Mouse (Mus musculus): ENCODE results near the gene Prdm16. TPM values are rescaled to one million over a fixed set of nuclear protein-coding genes. Genes with fewer than 3 reads are reported as not detected.

The Prdm16 gene
- polyA plus RNA-seq, 1 experiment: 6.0 TPM

DNA sequence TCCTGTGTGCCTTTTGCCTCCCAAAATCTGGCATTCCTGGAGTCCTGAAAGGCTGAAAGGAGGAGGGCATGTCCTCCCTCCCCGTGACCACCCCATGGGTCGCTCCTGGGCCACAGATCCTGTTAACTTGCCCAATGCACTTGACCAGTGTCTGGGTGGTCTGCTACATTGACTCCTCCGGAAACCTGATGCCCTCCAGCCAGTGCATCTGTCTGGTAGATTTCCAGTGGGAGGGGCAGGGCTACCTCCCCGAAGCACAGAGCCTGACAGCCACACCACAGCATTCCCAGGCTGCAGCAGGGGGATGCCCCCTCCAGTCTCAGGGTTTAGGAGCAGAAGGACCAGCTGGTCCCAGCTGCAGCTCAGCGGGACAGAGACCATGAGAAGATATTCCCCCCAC is 15.8 kb upstream of the Prdm16 start:
- no peak overlapping the region for H3K27ac ChIP-seq (ENCODE audit: insufficient read depth, low read length)
- no peaks in the 10 kb centered on the region for H3K27me3 ChIP-seq (ENCODE audit: control insufficient read depth, insufficient read depth, low read length)
- no peak for TF ChIP-seq POLR2A (IDR thresholded peaks at IDR 0.05; ENCODE audit: borderline replicate concordance, insufficient read depth, low read length)
- TF ChIP-seq CTCF (IDR thresholded peaks at IDR 0.05; ENCODE audit: borderline replicate concordance, insufficient read depth, low read depth, low read length): no peak
- DNase-seq: no peak
- H3K4me3 ChIP-seq (replicated peaks; ENCODE audit: insufficient read depth, low read depth, low read length): no peak overlapping the region
- WGBS: 9% methylated on average over 5 of the region's 5 CpGs
- H3K4me1 ChIP-seq (ENCODE audit: control insufficient read depth, insufficient read depth, low read length): no peaks in the 10 kb centered on the region

DNA sequence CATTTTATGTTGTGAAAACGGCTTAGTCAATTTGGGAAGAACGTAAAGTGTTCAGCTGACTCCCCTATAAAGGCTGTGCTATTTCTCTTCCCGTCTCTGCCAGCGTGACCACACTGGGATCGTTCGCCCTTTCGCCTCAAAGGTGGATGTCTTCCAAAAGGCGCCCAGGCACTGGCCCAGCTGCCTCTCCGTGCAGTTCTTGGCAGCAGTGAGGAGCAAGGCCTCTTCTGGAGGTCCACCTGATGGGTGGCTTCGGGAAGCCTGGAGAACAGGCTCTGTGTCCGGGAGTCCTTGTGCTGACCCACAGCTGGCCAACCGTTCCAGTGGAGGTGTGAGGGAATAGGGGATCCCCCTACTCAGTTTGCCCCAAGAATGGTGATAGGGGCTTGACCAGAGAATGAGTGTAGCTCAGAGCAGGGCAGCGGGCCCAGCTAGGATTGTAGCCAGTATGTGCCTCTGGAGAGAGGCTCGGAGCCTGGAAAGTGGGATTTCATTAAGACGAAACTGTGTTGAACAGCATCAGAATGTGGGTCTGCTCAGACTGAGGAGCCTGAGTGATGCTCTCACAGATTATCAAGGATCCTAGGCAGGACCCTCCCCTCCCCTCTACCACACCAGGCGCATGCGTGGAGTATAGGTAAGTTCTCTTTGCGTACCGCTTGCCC is 12.5 kb upstream of the Prdm16 start:
- Histone ChIP-seq H3K4me3 (replicated peaks; ENCODE audit: insufficient read depth, low read depth, low read length) (no peak overlapping the region), H3K27me3 (ENCODE audit: control insufficient read depth, insufficient read depth, low read length) (no peaks in the 10 kb centered on the region; the same call in 1 of the 2 replicates), H3K27ac (ENCODE audit: insufficient read depth, low read length) (no peak overlapping the region), H3K4me1 (ENCODE audit: control insufficient read depth, insufficient read depth, low read length) (no peaks in the 10 kb centered on the region)
- DNase-seq: peak in 1 of 2 experiments; percentile 11
- WGBS: 29% methylated on average over 19 of the region's 19 CpGs
- TF ChIP-seq CTCF (IDR thresholded peaks at IDR 0.05; ENCODE audit: borderline replicate concordance, insufficient read depth, low read depth, low read length) (no peak), POLR2A (IDR thresholded peaks at IDR 0.05; ENCODE audit: borderline replicate concordance, insufficient read depth, low read length) (no peak)

DNA sequence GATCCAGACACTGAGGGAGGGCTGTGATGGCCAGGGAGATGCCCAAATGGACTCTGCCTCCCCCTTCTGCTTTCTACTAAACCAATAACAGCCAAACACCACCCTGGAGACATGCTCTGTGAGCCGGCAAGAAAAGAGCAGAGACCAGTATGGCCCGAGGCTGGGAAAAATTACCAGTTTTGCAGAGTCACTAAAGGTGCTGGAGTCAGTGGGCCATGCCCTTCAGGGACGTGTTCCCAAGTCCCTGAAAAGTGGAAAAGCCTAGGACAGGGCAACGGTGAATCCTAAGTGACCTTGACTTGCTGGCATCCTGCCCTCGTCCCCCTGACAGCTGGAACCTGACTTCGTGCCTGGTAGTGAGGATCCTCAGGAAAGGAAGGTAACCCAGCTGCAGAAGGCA is 5.8 kb upstream of the Prdm16 start:
- Histone ChIP-seq H3K27me3 (ENCODE audit: control insufficient read depth, insufficient read depth, low read length) (peaks cover 2% of the 10 kb centered on the region; the same call in 1 of the 2 replicates), H3K4me3 (replicated peaks; ENCODE audit: insufficient read depth, low read depth, low read length) (no peak overlapping the region), H3K4me1 (ENCODE audit: control insufficient read depth, insufficient read depth, low read length) (no peaks in the 10 kb centered on the region), H3K27ac (ENCODE audit: insufficient read depth, low read length) (no peak overlapping the region)
- TF ChIP-seq POLR2A (IDR thresholded peaks at IDR 0.05; ENCODE audit: borderline replicate concordance, insufficient read depth, low read length): no peak
- no peak for TF ChIP-seq CTCF (IDR thresholded peaks at IDR 0.05; ENCODE audit: borderline replicate concordance, insufficient read depth, low read depth, low read length)
- DNase-seq: no peak
- 4% methylated on average over 6 of the region's 6 CpGs for WGBS

DNA sequence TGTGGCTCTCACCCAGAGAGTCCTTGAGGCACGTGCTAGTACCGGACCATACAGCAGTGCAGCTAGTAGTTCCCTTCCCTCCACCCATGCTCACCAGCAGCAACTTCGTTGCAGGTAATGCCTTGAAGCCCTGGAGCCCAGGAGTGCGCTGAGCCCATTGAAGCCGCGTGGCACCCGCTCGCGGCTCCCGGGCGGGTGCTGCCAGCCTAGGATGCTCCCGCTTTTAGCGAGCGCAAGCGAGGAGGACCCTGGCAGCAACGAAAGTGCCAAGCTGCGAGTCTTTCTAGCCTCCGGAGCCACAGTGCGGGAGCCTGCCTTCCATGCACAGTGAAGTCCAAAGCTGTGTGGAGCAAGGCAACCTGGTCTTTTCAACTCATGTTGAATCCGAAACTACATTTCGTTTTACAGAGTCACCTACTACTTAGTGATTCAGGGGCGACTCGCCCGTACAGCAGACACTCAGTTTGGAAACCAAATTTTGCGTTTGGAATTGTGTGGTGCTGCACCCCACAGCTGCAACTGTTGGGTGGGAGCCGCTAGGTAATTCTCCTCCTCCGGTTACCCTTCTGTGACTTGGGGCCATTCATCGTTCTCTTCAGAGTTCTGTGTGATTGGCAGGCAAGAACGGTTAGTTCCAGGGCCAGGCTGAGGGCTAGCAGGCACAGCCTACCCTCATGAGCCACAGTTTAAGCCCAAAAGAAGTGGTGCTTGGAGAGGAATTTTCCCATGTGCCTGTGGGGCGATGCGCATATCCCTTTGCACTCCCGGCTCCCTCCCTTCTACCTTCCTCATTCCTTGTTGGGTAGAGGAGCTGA is 4.8 kb upstream of the Prdm16 start:
- H3K27me3 ChIP-seq (ENCODE audit: control insufficient read depth, insufficient read depth, low read length): peaks cover 2% of the 10 kb centered on the region; the same call in 1 of the 2 replicates
- WGBS: 5% methylated on average over 32 of the region's 32 CpGs
- no peak for DNase-seq
- H3K27ac ChIP-seq (ENCODE audit: insufficient read depth, low read length): no peak overlapping the region
- H3K4me3 ChIP-seq (replicated peaks; ENCODE audit: insufficient read depth, low read depth, low read length): no peak overlapping the region
- no peaks in the 10 kb centered on the region for H3K4me1 ChIP-seq (ENCODE audit: control insufficient read depth, insufficient read depth, low read length)
- no peak for TF ChIP-seq POLR2A (IDR thresholded peaks at IDR 0.05; ENCODE audit: borderline replicate concordance, insufficient read depth, low read length)
- no peak for TF ChIP-seq CTCF (IDR thresholded peaks at IDR 0.05; ENCODE audit: borderline replicate concordance, insufficient read depth, low read depth, low read length)

DNA sequence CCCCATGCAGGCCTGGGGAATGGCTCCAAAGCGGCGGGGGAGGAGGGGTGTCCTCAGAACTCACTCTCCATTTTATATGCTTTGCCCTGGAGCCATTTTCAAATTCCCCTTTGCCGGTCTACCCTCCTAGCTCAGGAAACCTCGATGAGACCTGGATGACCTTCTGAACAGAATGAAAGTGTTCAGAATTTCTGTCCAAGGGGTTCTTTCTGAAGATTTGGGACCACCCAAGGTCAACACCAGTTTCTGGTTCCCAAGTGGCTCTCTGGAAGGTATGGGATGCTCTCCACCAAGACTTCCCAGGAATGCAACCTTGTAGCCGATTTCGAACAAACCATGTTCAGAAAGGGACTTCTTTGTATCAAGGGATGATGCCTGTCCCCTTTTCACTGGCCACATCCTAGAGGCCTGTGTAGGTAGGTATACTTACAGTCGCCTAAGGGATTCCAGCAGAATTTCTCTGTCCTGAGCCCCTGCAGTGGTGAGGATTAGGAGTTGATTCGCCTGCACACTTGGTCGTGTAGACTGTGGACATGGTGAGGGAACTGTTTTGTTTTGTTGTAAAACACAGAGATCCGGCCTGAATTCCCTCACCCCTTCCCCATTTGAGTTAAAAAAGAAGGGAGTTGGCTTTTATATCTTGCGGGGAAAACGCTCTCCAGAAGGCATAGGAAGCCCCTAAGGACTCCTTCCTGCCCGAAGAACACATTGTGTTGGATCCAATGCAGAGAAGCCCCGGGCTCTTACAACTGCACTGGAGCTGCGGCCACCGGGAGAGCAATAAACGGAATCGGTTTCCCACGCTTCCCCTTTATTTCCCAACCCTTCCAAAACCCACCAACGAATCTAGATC is 4.0 kb upstream of the Prdm16 start:
- Histone ChIP-seq H3K4me3 (replicated peaks; ENCODE audit: insufficient read depth, low read depth, low read length) (no peak overlapping the region), H3K27me3 (ENCODE audit: control insufficient read depth, insufficient read depth, low read length) (peaks cover 4% of the 10 kb centered on the region; the same call in 1 of the 2 replicates), H3K27ac (ENCODE audit: insufficient read depth, low read length) (no peak overlapping the region), H3K4me1 (ENCODE audit: control insufficient read depth, insufficient read depth, low read length) (no peaks in the 10 kb centered on the region)
- no peak for DNase-seq
- 6% methylated on average over 20 of the region's 20 CpGs for WGBS
- no peak for TF ChIP-seq CTCF (IDR thresholded peaks at IDR 0.05; ENCODE audit: borderline replicate concordance, insufficient read depth, low read depth, low read length)
- TF ChIP-seq POLR2A (IDR thresholded peaks at IDR 0.05; ENCODE audit: borderline replicate concordance, insufficient read depth, low read length): no peak

DNA sequence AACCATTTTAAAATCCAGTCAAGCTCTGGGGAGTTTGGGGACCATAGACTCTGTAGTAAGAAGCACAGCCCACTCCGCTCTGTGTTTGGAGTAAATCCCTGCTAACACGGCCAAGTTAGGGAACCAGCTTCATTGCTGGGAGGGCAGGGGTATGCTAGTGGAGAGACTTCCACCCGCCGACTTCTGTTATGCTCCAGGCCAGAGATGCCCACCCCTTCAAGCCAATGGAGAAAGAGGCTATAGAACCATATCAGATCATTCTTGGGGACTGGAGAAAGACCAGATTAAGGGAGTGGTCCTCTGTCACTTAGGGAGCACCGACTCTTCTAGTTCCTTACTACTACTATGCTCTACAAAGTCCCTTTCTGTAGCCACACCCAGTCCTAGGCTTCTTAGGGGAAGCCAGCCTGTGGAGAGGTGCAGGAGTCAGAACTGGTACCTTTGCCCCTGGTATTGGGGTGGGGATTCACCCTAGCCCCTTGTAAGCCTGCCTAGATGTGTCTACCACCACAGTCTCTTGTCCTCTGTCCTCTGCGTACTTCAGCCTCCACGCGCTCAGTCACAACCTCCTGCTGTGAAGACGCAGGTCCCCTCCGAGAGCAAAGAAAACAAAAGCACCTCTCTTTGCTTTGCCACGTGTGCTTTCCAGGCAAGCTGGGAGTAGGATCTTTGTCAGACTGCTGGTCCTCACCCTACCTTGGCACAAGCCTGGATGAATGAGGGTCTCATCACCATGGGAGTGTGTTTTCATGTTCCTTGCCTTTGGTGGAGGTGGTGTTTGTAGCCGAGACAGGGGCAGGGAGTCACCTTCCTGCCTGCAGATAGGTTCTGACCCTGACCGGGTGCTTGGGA is 3.1 kb upstream of the Prdm16 start:
- H3K4me3 ChIP-seq (replicated peaks; ENCODE audit: insufficient read depth, low read depth, low read length): no peak overlapping the region
- TF ChIP-seq POLR2A (IDR thresholded peaks at IDR 0.05; ENCODE audit: borderline replicate concordance, insufficient read depth, low read length): no peak
- TF ChIP-seq CTCF (IDR thresholded peaks at IDR 0.05; ENCODE audit: borderline replicate concordance, insufficient read depth, low read depth, low read length): no peak
- peaks cover 5% of the 10 kb centered on the region; the same call in 1 of the 2 replicates for H3K27me3 ChIP-seq (ENCODE audit: control insufficient read depth, insufficient read depth, low read length)
- no peaks in the 10 kb centered on the region for H3K4me1 ChIP-seq (ENCODE audit: control insufficient read depth, insufficient read depth, low read length)
- DNase-seq: no peak
- H3K27ac ChIP-seq (ENCODE audit: insufficient read depth, low read length): no peak overlapping the region
- 10% methylated on average over 13 of the region's 13 CpGs for WGBS

DNA sequence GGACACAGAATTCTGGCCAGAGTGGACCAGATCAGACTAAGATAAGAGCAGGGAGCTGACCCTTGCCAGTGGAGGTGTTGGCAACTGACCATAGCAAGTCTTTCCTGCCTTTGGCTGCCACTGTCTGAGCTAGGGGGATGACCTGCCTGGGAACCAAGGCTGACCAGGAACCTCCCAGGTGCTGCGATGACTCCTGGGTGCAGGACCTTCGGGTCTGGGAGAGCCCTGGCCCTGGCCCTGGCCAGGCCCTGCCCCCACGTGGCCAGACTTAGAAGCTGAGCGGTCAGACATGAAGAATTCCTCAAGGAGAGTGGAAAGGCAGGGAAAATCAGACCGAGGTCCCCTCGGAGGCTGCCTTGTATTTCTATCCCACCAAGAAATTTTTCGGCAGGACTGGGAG is 2.5 kb upstream of the Prdm16 start:
- 2% methylated on average over 7 of the region's 7 CpGs for WGBS
- TF ChIP-seq POLR2A (IDR thresholded peaks at IDR 0.05; ENCODE audit: borderline replicate concordance, insufficient read depth, low read length) (no peak), CTCF (IDR thresholded peaks at IDR 0.05; ENCODE audit: borderline replicate concordance, insufficient read depth, low read depth, low read length) (no peak)
- H3K4me1 ChIP-seq (ENCODE audit: control insufficient read depth, insufficient read depth, low read length): no peaks in the 10 kb centered on the region
- H3K27ac ChIP-seq (ENCODE audit: insufficient read depth, low read length): no peak overlapping the region
- DNase-seq: no peak
- H3K27me3 ChIP-seq (ENCODE audit: control insufficient read depth, insufficient read depth, low read length): peaks cover 5% of the 10 kb centered on the region; the same call in 1 of the 2 replicates
- H3K4me3 ChIP-seq (replicated peaks; ENCODE audit: insufficient read depth, low read depth, low read length): no peak overlapping the region

Measured in cerebellum, adult 2 months (tissue).